Mouse (Mus musculus): ENCODE measurements around the gene Slc52a3.

DNA sequence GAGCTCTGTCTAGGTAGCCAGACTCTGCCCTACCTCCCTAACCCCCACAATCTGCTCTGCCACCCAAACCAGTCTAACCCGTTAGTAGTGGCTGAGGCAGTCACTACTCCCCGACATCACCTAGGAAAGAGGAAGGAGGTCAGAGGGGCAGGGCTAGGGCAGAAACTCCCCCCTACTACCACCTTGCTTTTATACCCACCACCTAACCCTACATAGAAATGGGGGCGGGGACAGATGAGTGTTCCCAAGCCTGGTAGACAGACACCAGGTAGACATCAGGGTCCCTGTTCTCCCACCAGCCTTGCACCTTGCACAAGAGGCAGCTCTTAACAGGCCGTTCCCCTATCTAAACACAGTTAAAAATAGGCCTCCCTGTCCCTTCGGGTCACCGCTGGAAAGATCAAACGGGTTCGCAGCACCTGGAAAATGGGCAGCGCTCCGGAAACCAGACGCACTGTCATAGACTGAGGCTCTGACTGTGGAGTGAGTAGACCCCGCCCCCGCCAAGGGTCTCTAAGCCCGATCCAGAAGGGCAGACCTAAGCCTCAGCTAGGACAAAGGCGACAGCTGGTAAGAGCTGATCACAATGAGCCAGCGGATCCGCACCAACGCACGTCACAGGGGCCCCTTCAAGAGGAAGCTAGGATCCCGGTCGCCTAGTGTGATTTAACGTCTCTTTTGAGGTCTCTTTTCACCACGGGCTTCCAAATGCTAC, 23.3 kb upstream of the Slc52a3 start:
- TF ChIP-seq CTCF (IDR thresholded peaks at IDR 0.05; ENCODE audit: low read depth, low read length) (no peak), POLR2A (IDR thresholded peaks at IDR 0.05; ENCODE audit: borderline replicate concordance, low read depth, low read length) (no peak)

All from bone marrow macrophage, adult 2 months (primary cell).